Mouse (Mus musculus): Measurements from ENCODE around the gene Gm8180. TPM values are rescaled to one million over a fixed set of nuclear protein-coding genes. Genes with fewer than 3 reads are reported as not detected.
A peak's percentile ranks its signal among the peaks of the same experiment; 100 is the strongest.
"Not testable (repeated sequence)": the region's sequence is repeated elsewhere in the genome, so short reads cannot be mapped to it uniquely, and the experiment has no call there.

Gm8180 gene
- not detected in 2 replicates for polyA plus RNA-seq (2014; fragmentation: Nextera tagmentation; extraction: Ambion mirVana)

GRCm38 (mm10) chr14:43784645-43785044, at the start of gene Gm8180:
TSS of gene Gm8180 (minus strand) at chr14:43784745.
- ATAC-seq (ENCODE audit: insufficient number of reproducible peaks, insufficient read depth, low FRiP score, low read depth); H3K27ac ChIP-seq (ENCODE audit: low read length): not testable (repeated sequence)

GRCm38 (mm10) chr14:43830385-43830784, 45.8 kb upstream of the Gm8180 start:
- not testable (repeated sequence) for H3K9ac ChIP-seq (replicated peaks; ENCODE audit: low read depth, low read length); H3K9me3 ChIP-seq (ENCODE audit: control insufficient read depth, low read depth, low read length); H3K27me3 ChIP-seq (ENCODE audit: control insufficient read depth, insufficient read depth, low read length); H3K4me2 ChIP-seq (replicated peaks; ENCODE audit: low read depth, low read length); H3K4me1 ChIP-seq (ENCODE audit: control insufficient read depth, insufficient read depth, low read length); ATAC-seq (ENCODE audit: insufficient number of reproducible peaks, insufficient read depth, low FRiP score, low read depth); H3K27ac ChIP-seq (ENCODE audit: low read length); H3K36me3 ChIP-seq (ENCODE audit: control insufficient read depth, insufficient read depth, low read length); H3K4me3 ChIP-seq (ENCODE audit: low read depth, low read length)
- 70% methylated on average over 1 of the region's 1 CpGs for WGBS

More at GRCm38 (mm10) chr14:43784645-43785044, at the start of gene Gm8180:
- H3K27me3 ChIP-seq (ENCODE audit: control insufficient read depth, insufficient read depth, low read length); H3K4me2 ChIP-seq (replicated peaks; ENCODE audit: low read depth, low read length); H3K9me3 ChIP-seq (ENCODE audit: control insufficient read depth, low read depth, low read length); H3K4me3 ChIP-seq (ENCODE audit: low read depth, low read length); H3K9ac ChIP-seq (replicated peaks; ENCODE audit: low read depth, low read length); H3K36me3 ChIP-seq (ENCODE audit: control insufficient read depth, insufficient read depth, low read length); H3K4me1 ChIP-seq (ENCODE audit: control insufficient read depth, insufficient read depth, low read length): not testable (repeated sequence)
- 91% methylated on average over 3 of the region's 3 CpGs for WGBS

GRCm38 (mm10) chr14:43824176-43824575, 39.6 kb upstream of the Gm8180 start:
- not testable (repeated sequence) for H3K4me3 ChIP-seq (ENCODE audit: low read depth, low read length); H3K4me2 ChIP-seq (replicated peaks; ENCODE audit: low read depth, low read length); H3K36me3 ChIP-seq (ENCODE audit: control insufficient read depth, insufficient read depth, low read length); H3K4me1 ChIP-seq (ENCODE audit: control insufficient read depth, insufficient read depth, low read length); H3K27me3 ChIP-seq (ENCODE audit: control insufficient read depth, insufficient read depth, low read length); ATAC-seq (ENCODE audit: insufficient number of reproducible peaks, insufficient read depth, low FRiP score, low read depth); H3K27ac ChIP-seq (ENCODE audit: low read length); H3K9ac ChIP-seq (replicated peaks; ENCODE audit: low read depth, low read length); H3K9me3 ChIP-seq (ENCODE audit: control insufficient read depth, low read depth, low read length)
- 84% methylated on average over 6 of the region's 6 CpGs for WGBS

GRCm38 (mm10) chr14:43821869-43822268, 37.3 kb upstream of the Gm8180 start:
- H3K9me3 ChIP-seq (ENCODE audit: control insufficient read depth, low read depth, low read length); H3K4me2 ChIP-seq (replicated peaks; ENCODE audit: low read depth, low read length); H3K36me3 ChIP-seq (ENCODE audit: control insufficient read depth, insufficient read depth, low read length); H3K9ac ChIP-seq (replicated peaks; ENCODE audit: low read depth, low read length); H3K27me3 ChIP-seq (ENCODE audit: control insufficient read depth, insufficient read depth, low read length); H3K4me1 ChIP-seq (ENCODE audit: control insufficient read depth, insufficient read depth, low read length); H3K4me3 ChIP-seq (ENCODE audit: low read depth, low read length); ATAC-seq (ENCODE audit: insufficient number of reproducible peaks, insufficient read depth, low FRiP score, low read depth); H3K27ac ChIP-seq (ENCODE audit: low read length): not testable (repeated sequence)
- 56% methylated on average over 1 of the region's 2 CpGs for WGBS

- not testable (repeated sequence) for H3K27me3 ChIP-seq (ENCODE audit: control insufficient read depth, insufficient read depth, low read length); H3K4me1 ChIP-seq (ENCODE audit: control insufficient read depth, insufficient read depth, low read length); ATAC-seq (ENCODE audit: insufficient number of reproducible peaks, insufficient read depth, low FRiP score, low read depth); H3K9me3 ChIP-seq (ENCODE audit: control insufficient read depth, low read depth, low read length); H3K36me3 ChIP-seq (ENCODE audit: control insufficient read depth, insufficient read depth, low read length); H3K4me3 ChIP-seq (ENCODE audit: low read depth, low read length); H3K4me2 ChIP-seq (replicated peaks; ENCODE audit: low read depth, low read length); H3K27ac ChIP-seq (ENCODE audit: low read length); H3K9ac ChIP-seq (replicated peaks; ENCODE audit: low read depth, low read length)
- WGBS = 67% methylated on average over 8 of the region's 9 CpGs
Measured at GRCm38 (mm10) chr14:43812458-43812857, 27.9 kb upstream of the Gm8180 start.

GRCm38 (mm10) chr14:43808142-43808541, 23.6 kb upstream of the Gm8180 start:
- 77% methylated on average over 3 of the region's 4 CpGs for WGBS
- not testable (repeated sequence) for H3K27ac ChIP-seq (ENCODE audit: low read length); H3K36me3 ChIP-seq (ENCODE audit: control insufficient read depth, insufficient read depth, low read length); H3K4me3 ChIP-seq (ENCODE audit: low read depth, low read length); H3K9me3 ChIP-seq (ENCODE audit: control insufficient read depth, low read depth, low read length); ATAC-seq (ENCODE audit: insufficient number of reproducible peaks, insufficient read depth, low FRiP score, low read depth); H3K4me1 ChIP-seq (ENCODE audit: control insufficient read depth, insufficient read depth, low read length); H3K4me2 ChIP-seq (replicated peaks; ENCODE audit: low read depth, low read length); H3K9ac ChIP-seq (replicated peaks; ENCODE audit: low read depth, low read length); H3K27me3 ChIP-seq (ENCODE audit: control insufficient read depth, insufficient read depth, low read length)

- 19% methylated on average over 7 of the region's 7 CpGs for WGBS
Measured at GRCm38 (mm10) chr14:43804435-43804834, 19.9 kb upstream of the Gm8180 start.

GRCm38 (mm10) chr14:43796905-43797470, 12.4 kb upstream of the Gm8180 start:
- Histone ChIP-seq H3K4me2 (replicated peaks; ENCODE audit: low read depth, low read length) (peak overlapping the region; percentile 37), H3K4me3 (ENCODE audit: low read depth, low read length) (peak overlapping the region; percentile 11; the same call in 1 of the 2 replicates)
- 9% methylated on average over 23 of the region's 23 CpGs for WGBS
- not testable (repeated sequence) for H3K9me3 ChIP-seq (ENCODE audit: control insufficient read depth, low read depth, low read length); H3K9ac ChIP-seq (replicated peaks; ENCODE audit: low read depth, low read length); H3K36me3 ChIP-seq (ENCODE audit: control insufficient read depth, insufficient read depth, low read length); H3K27me3 ChIP-seq (ENCODE audit: control insufficient read depth, insufficient read depth, low read length); H3K27ac ChIP-seq (ENCODE audit: low read length); H3K4me1 ChIP-seq (ENCODE audit: control insufficient read depth, insufficient read depth, low read length)
- 0 out of 2 replicates have a peak, but pooled peaks have one; percentile 53 for ATAC-seq (ENCODE audit: insufficient number of reproducible peaks, insufficient read depth, low FRiP score, low read depth)

More at GRCm38 (mm10) chr14:43804435-43804834, 19.9 kb upstream of the Gm8180 start:
- H3K4me2 ChIP-seq (replicated peaks; ENCODE audit: low read depth, low read length); H3K4me1 ChIP-seq (ENCODE audit: control insufficient read depth, insufficient read depth, low read length); H3K9me3 ChIP-seq (ENCODE audit: control insufficient read depth, low read depth, low read length); H3K27ac ChIP-seq (ENCODE audit: low read length); ATAC-seq (ENCODE audit: insufficient number of reproducible peaks, insufficient read depth, low FRiP score, low read depth); H3K27me3 ChIP-seq (ENCODE audit: control insufficient read depth, insufficient read depth, low read length); H3K9ac ChIP-seq (replicated peaks; ENCODE audit: low read depth, low read length); H3K4me3 ChIP-seq (ENCODE audit: low read depth, low read length); H3K36me3 ChIP-seq (ENCODE audit: control insufficient read depth, insufficient read depth, low read length): not testable (repeated sequence)
